Mouse (Mus musculus): ENCODE measurements around the gene Gins3.

The Gins3 gene

DNA sequence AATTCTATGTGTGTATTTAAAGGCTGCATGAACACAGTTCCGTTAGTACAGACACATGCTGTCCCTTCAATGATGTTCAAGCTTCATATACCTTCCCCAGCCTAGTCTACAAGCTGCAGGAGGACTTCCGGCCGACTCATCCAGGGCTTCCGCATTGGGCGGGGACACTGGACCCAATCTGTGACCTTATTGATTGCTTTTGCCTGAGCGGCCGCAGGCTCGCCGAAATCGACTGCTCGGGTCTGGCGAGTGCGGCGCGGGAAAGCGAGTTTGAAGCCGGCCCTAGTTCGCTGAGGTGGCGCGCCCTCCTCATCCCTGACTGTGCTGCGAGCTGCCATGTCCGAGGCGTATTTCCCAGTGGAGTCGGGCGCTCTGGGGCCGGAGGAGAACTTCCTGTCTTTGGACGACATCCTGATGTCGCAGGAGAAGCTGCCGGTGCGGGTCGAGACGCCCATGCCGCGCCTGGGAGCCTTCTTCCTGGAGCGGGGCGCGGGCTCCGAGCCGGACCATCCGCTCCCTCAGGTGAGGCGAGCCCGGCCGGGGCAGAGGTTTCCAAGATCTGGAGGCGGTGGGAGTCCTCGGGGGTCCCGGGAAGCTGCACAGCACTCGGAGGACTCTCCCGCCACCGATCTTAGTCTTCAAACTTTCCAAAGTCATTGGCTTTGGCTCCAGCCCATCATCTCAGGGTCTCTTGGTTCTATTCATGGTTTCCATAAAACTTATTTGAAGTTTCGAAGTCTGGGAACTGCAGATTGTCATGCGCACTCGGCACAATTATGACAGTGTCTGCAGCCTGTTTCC is at the start of gene Gins3:
Gins3 (plus strand) TSS at position 192 of the 801 bp plus-strand sequence.
- peak; percentile 53; the same call in 1 of the 2 replicates for TF ChIP-seq GATA4 (IDR thresholded peaks at IDR 0.05; ENCODE audit: insufficient replicate concordance, low read length)

- no peak for TF ChIP-seq GATA4 (IDR thresholded peaks at IDR 0.05; ENCODE audit: insufficient replicate concordance, low read length)
These were observed 45.9 kb upstream of the Gins3 start for GRCm38 (mm10) chr8:95587339-95587738.

GRCm38 (mm10) chr8:95589282-95589681 is 44.0 kb upstream of the Gins3 start:
- no peak for TF ChIP-seq GATA4 (IDR thresholded peaks at IDR 0.05; ENCODE audit: insufficient replicate concordance, low read length)

GRCm38 (mm10) chr8:95590539-95590938 is 42.7 kb upstream of the Gins3 start:
- TF ChIP-seq GATA4 (IDR thresholded peaks at IDR 0.05; ENCODE audit: insufficient replicate concordance, low read length), result no peak

- TF ChIP-seq GATA4 (IDR thresholded peaks at IDR 0.05; ENCODE audit: insufficient replicate concordance, low read length), result no peak
These were observed 41.0 kb upstream of the Gins3 start for GRCm38 (mm10) chr8:95592131-95592780.

DNA sequence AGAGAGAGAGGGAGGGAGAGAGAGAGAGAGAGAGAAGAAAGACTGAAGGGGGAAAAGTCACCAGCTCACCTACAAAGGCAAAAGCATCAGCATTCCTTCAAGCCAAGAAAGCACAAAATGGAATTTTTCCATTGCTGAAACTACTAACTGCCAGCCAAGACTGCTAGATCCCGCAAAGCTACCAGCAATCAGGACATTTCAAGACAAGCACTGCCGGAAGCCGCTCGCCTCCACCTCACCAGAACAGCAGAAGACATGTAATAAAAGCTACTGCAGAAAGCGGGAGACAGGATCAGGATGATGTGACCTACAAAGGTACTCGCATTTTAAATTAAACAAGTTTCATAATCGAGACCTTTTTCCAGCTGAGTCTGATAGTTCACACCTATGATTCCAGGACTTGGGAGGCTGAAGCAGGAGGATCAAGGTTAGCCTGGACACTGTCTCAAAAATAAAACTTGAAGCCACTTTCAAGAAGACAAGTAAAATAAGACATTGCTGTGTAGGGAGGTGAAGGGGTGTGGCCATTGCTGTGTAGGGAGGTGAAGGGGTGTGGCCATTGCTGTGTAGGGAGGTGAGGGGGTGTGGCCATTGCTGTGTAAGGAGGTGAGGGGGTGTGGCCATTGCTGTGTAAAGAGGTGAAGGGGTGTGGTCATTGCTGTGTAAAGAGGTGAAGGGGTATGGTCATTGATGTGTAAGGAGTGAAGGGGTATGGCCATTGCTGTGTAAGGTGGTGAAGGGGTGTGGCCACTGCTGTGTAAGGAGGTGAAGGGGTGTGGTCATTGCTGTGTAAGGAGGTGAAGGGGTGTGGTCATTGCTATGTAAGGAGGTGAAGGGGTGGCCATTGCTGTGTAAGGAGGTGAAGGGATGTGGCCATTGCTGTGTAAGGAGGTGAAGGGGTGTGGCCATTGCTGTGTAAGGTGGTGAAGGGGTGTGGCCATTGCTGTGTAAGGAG is 39.5 kb upstream of the Gins3 start:
- no peak for TF ChIP-seq GATA4 (IDR thresholded peaks at IDR 0.05; ENCODE audit: insufficient replicate concordance, low read length)

DNA sequence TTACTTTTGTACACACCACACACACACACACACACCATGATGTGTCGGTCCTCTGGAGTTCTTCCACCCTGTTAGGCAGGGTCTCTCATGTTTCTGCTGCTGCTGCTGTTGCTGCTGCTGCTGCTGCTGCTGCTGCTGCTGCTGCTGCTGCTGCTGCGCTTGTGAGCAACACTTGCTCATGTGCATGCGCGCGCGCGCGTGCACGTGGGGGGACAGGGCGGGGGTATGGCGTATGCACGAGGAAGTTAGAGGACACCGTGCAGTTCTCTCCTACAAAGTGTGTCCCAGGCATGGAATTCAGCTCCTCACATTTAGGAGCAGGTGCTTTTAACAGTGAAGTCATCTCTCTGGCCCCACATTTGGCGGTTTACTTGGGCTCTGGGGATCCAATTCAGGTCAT is 38.1 kb upstream of the Gins3 start:
- no peak for TF ChIP-seq GATA4 (IDR thresholded peaks at IDR 0.05; ENCODE audit: insufficient replicate concordance, low read length)

GRCm38 (mm10) chr8:95596841-95597241 is 36.4 kb upstream of the Gins3 start:
- no peak for TF ChIP-seq GATA4 (IDR thresholded peaks at IDR 0.05; ENCODE audit: insufficient replicate concordance, low read length)

- no peak for TF ChIP-seq GATA4 (IDR thresholded peaks at IDR 0.05; ENCODE audit: insufficient replicate concordance, low read length)
These were observed 33.4 kb upstream of the Gins3 start for GRCm38 (mm10) chr8:95599861-95600260.

- TF ChIP-seq GATA4 (IDR thresholded peaks at IDR 0.05; ENCODE audit: insufficient replicate concordance, low read length), result no peak
These were observed 31.9 kb upstream of the Gins3 start for GRCm38 (mm10) chr8:95601306-95601705.

GRCm38 (mm10) chr8:95602168-95602567 is 31.1 kb upstream of the Gins3 start:
- TF ChIP-seq GATA4 (IDR thresholded peaks at IDR 0.05; ENCODE audit: insufficient replicate concordance, low read length), result no peak

DNA sequence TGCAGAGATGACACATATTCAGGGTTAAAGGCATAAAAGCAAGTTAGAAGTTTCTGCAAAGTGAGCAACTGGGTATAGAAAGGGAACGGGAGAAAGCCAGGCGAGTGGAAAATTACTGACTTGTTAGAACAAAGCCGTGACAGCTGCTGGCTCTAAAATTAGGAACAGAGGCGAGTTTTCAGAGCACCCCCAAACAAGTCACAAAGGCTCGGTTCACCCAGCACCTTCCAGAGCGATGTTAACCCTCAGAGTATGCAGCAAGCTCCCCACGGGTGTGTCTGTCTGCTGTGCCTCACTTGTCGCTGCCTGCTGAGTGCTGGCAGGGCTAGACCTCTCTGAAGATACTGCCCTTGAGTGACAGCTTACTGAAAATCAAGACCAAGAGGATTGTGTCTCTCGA is 26.0 kb upstream of the Gins3 start:
- no peak for TF ChIP-seq GATA4 (IDR thresholded peaks at IDR 0.05; ENCODE audit: insufficient replicate concordance, low read length)

DNA sequence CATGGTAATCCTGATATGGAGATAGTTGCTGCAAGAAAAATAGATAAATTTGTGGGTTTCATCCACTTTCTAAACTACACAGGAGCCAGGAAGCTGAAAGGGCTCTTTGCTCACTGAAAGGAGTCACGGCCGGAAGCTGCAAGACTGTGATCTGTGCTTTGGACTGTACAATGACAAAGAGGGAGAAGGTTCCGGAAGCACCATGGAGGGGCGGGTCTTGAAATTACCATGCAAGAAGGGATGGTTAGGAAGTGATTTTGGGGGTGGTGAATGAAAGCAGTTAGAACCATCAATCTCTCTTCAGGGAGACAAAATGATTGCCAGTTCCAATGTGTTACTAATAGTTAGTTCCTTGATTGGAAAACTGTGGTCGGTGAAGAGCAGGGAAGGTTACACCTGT is 23.8 kb upstream of the Gins3 start:
- TF ChIP-seq GATA4 (IDR thresholded peaks at IDR 0.05; ENCODE audit: insufficient replicate concordance, low read length), result no peak

GRCm38 (mm10) chr8:95610749-95611148 is 22.5 kb upstream of the Gins3 start:
- no peak for TF ChIP-seq GATA4 (IDR thresholded peaks at IDR 0.05; ENCODE audit: insufficient replicate concordance, low read length)

DNA sequence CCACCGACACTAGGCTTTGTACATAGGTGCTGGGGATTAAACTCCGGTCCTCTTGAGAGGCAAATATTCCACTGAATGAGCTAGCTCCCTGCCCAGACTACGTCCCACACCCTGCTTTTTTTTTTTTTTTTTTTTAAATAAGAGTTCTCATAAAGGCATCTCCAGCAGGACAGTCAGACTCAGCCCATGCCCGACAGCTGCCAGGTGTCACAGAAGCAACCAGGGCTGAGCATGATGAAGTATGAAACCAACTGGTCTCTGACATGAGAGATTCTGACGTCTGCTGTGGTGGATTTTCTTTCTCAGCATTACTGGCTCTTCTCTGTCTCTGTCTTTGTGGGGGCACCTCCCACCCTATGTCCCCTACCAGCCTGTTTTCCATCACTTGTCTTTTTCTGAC is 21.5 kb upstream of the Gins3 start:
- TF ChIP-seq GATA4 (IDR thresholded peaks at IDR 0.05; ENCODE audit: insufficient replicate concordance, low read length), result no peak
